Mouse (Mus musculus) neural tube, embryonic 12.5 days (tissue): ENCODE results near the gene Gm10306. TPM values are rescaled to one million over a fixed set of nuclear protein-coding genes. Genes with fewer than 3 reads are reported as not detected.

Source experiments
- ATAC-seq: fragments of 200-750 bp; cut with Nextera tagmentation; 2 replicates; pipeline ENCODE4 v1.8.0; 2017; ENCODE audit warnings: low read depth, mild to moderate bottlenecking, moderate TSS enrichment, moderate library complexity; ENCODE audit not compliant: low FRiP score
- H3K27ac ChIP-seq: fragments of 300-500 bp; sonication (generic); 2 replicates; pipeline ENCODE4 v1.5.1; 2016
- H3K27me3 ChIP-seq: fragments of 300-500 bp; sonication (generic); replicated peaks from 2 replicates; pipeline ENCODE4 v1.6.1; 2016; ENCODE audit warnings: mild to moderate bottlenecking
- H3K36me3 ChIP-seq: fragments of 300-500 bp; sonication (generic); 2 replicates; pipeline ENCODE4 v1.6.1; 2016; ENCODE audit warnings: mild to moderate bottlenecking
- H3K4me1 ChIP-seq: fragments of 300-500 bp; sonication (generic); 2 replicates; pipeline ENCODE4 v1.6.1; 2016
- H3K4me2 ChIP-seq: fragments of 300-500 bp; sonication (generic); replicated peaks from 2 replicates; pipeline ENCODE4 v1.6.1; 2016; ENCODE audit warnings: mild to moderate bottlenecking
- H3K4me3 ChIP-seq: fragments of 300-500 bp; sonication (generic); 2 replicates; pipeline ENCODE4 v1.5.1; 2016
- H3K9ac ChIP-seq: fragments of 300-500 bp; sonication (generic); 2 replicates; pipeline ENCODE4 v1.6.1; 2016; ENCODE audit warnings: mild to moderate bottlenecking
- H3K9me3 ChIP-seq: fragments of 300-500 bp; sonication (generic); 2 replicates; pipeline ENCODE4 v1.6.1; 2016; ENCODE audit warnings: mild to moderate bottlenecking
- WGBS: fragments of 180-500 bp; shearing (Covaris S2); methylation state at CpG from one replicate; pipeline ENCODE4 v1.1.7; 2016; 5-methylcytosine and 5-hydroxymethylcytosine counted together
- polyA plus RNA-seq: library from polyadenylated mRNA; unstranded; fragments of >200 nt; fragmentation: Nextera tagmentation; extraction: Ambion mirVana; gene quantifications from 2 replicates; pipeline ENCODE4 v1.2.1, GENCODE M21; 2016

Gene Gm10306
- polyA plus RNA-seq, 1 experiment from 2014 or later = not detected

DNA sequence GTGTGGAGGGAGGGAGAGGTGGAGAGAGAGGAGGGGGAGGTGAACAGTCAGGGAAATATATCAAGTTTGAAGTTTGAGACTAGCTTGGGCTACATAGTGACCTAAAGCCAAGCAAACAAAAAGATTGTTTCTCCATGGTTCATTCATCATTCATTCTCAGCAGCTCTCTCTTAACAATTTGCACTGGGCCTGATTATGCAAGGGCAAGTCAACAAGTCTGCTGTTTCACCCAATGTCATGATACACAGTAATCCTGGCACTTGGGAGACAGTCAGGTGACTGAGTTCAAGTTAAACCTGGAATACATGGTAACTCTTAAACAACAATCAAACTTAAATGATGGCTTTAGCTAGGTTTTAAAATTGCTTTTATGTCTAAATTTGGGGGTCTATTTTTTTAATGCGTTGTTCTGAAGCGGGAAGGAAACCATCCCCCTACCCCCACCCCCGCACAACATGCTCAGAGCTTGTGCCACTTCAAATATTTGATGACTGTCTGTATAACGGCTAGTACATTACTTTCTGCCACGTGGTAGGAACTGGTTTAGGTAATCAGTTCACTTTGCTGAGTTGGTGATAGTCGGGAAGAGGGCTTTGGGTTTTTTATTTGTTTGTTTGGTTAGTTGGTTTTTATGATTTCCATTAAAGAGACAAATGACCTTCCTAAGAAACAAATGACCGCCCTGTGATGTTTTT lies 5.8 kb downstream of the Gm10306 start:
- Histone ChIP-seq H3K27ac (no peak overlapping the region), H3K4me1 (no peaks in the 10 kb centered on the region), H3K27me3 (no peaks in the 10 kb centered on the region), H3K9ac (no peak overlapping the region), H3K9me3 (no peaks in the 10 kb centered on the region), H3K36me3 (no peaks in the 10 kb centered on the region), H3K4me3 (no peak overlapping the region), H3K4me2 (no peak overlapping the region)
- 77% methylated on average over 7 of the region's 7 CpGs for WGBS
- ATAC-seq = no peak

GRCm38 (mm10) chr4:94564297-94564696 lies 8.0 kb downstream of the Gm10306 start:
- Histone ChIP-seq H3K27ac (no peak overlapping the region), H3K27me3 (no peaks in the 10 kb centered on the region), H3K9ac (no peak overlapping the region), H3K4me1 (no peaks in the 10 kb centered on the region), H3K36me3 (peaks cover 6% of the 10 kb centered on the region), H3K9me3 (no peaks in the 10 kb centered on the region), H3K4me2 (no peak overlapping the region), H3K4me3 (no peak overlapping the region)
- ATAC-seq = no peak

DNA sequence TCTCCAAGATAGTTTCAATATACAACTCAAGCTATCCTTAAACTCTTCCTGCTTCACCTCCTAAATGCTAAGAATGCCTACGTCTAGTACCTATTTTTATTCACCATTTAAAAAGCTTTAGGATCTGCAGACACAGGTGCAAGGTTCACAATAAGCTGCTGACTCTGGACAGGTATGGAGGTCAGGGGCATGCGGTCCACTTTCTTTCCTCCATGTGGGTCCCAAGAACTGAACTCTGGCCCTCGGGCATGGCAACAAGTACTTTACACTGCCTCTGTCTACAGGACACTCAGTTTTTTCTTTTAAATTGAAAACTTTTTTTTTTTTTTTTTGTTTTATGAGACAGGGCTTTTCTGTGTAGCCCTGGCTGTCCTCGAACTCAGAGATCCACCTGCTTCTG lies 16.3 kb downstream of the Gm10306 start:
- H3K4me3 ChIP-seq = no peak overlapping the region
- no peaks in the 10 kb centered on the region for H3K4me1 ChIP-seq
- no peak for ATAC-seq
- 94% methylated on average over 4 of the region's 4 CpGs for WGBS
- peaks cover 32% of the 10 kb centered on the region for H3K36me3 ChIP-seq
- H3K27ac ChIP-seq = no peak overlapping the region
- no peaks in the 10 kb centered on the region for H3K9me3 ChIP-seq
- no peak overlapping the region for H3K4me2 ChIP-seq
- no peak overlapping the region for H3K9ac ChIP-seq
- no peaks in the 10 kb centered on the region for H3K27me3 ChIP-seq

DNA sequence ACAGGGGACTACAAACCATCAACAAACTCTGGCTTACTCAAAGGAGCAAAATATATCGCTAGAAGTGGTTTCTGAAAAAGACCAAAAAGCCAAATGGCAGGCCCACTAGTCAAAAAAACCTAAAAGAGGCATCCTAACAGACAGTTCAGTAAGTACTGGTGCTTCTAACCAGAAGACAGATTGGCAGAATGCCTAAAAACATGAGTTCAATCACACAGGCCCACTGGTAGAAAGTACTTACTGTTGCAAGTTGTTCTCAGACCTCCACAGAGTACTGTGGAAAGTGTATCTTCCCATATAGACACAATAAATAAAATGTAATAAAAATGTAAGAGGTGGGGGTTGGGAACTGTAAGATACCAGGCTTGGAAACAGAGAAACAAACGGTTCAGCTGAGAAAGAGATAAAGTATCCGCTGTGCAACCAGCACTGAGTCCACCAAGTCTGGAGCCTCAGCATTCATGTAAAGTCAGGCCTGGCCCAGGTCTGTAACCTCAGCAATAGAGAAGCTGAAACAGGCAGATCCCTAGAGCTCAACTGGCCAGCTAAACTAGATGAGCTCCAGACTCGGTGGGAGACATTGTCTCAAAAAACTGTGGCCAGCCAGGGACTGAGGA lies 35.5 kb downstream of the Gm10306 start:
- Histone ChIP-seq H3K4me2 (no peak overlapping the region), H3K36me3 (no peaks in the 10 kb centered on the region), H3K9me3 (no peaks in the 10 kb centered on the region), H3K27me3 (no peaks in the 10 kb centered on the region), H3K9ac (no peak overlapping the region), H3K27ac (no peak overlapping the region), H3K4me3 (no peak overlapping the region), H3K4me1 (peaks cover 3% of the 10 kb centered on the region; the same call in 1 of the 2 replicates)
- 90% methylated on average over 4 of the region's 4 CpGs for WGBS
- ATAC-seq = no peak

- Histone ChIP-seq H3K27ac (no peak overlapping the region), H3K27me3 (no peaks in the 10 kb centered on the region), H3K9me3 (no peaks in the 10 kb centered on the region), H3K4me3 (no peak overlapping the region), H3K9ac (no peak overlapping the region), H3K4me2 (no peak overlapping the region), H3K36me3 (no peaks in the 10 kb centered on the region), H3K4me1 (peaks cover 3% of the 10 kb centered on the region; the same call in 1 of the 2 replicates)
- no peak for ATAC-seq
Observed at GRCm38 (mm10) chr4:94592709-94593108, 36.4 kb downstream of the Gm10306 start.

DNA sequence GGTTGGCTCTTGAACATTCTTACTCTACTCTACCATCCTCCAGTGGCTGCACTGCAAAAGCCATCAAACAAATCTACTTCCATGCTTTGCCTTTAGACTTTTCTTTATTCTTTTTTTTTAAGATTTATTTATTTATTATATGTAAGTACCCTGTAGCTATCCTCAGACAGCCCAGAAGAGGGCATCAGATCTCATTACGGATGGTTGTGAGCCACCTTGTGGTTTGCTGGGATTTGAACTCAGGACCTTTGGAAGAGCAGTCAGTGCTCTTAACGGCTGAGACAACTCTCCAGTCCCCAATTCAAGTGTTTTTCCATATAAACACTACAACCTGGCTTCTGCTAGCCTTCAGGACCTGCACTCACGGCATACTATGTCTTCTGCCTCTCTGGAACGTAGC lies 45.0 kb downstream of the Gm10306 start:
- peaks cover 12% of the 10 kb centered on the region for H3K4me1 ChIP-seq
- H3K9me3 ChIP-seq = no peaks in the 10 kb centered on the region
- H3K9ac ChIP-seq = no peak overlapping the region
- H3K4me3 ChIP-seq = no peak overlapping the region
- ATAC-seq = no peak
- no peak overlapping the region for H3K27ac ChIP-seq
- H3K36me3 ChIP-seq = no peaks in the 10 kb centered on the region
- peak overlapping the region; percentile 73 for H3K4me2 ChIP-seq
- WGBS = 94% methylated on average over 4 of the region's 4 CpGs
- H3K27me3 ChIP-seq = no peaks in the 10 kb centered on the region

DNA sequence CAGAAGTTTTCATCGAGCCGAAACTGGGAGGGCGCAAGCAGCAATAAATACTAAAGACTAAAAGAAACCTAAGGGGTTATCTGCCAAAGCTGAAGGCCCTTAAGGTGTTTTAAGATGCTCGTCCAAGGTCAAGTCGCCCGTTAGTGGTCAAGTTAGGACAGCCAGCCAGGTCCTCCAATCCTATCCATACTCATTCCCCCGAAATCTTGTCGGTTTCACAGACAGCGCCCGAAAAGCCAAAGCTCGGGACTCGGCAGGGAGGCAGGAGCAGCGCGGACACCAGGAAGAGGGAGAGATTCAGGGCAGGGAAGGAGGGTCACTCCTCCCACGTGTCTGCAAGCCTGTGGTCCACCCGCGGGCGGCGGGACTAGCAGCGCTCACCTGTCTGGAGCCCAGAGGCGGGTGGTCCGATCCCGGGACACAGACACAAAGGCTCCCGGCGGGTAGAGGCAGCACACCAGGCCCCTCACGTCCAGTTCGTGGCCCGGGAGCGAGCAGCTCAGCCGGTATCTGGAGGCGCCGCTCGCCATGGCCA lies 46.2 kb downstream of the Gm10306 start:
- Histone ChIP-seq H3K9ac (peak overlapping the region; percentile 94), H3K36me3 (no peaks in the 10 kb centered on the region), H3K27ac (peak overlapping the region; percentile 90), H3K27me3 (no peaks in the 10 kb centered on the region), H3K4me2 (peak overlapping the region; percentile 73), H3K9me3 (no peaks in the 10 kb centered on the region), H3K4me3 (peak overlapping the region; percentile 92), H3K4me1 (peaks cover 12% of the 10 kb centered on the region)
- WGBS = 0% methylated on average over 33 of the region's 33 CpGs
- ATAC-seq = peak; percentile 87

GRCm38 (mm10) chr4:94603031-94603629 lies 46.8 kb downstream of the Gm10306 start, which contains the start of gene Plaa:
Gene Plaa, minus strand, starts transcription at chr4:94603244.
- H3K9me3 ChIP-seq = no peaks in the 10 kb centered on the region
- peak within 1 kb of the TSS; percentile 90 for H3K27ac ChIP-seq
- peak within 1 kb of the TSS; percentile 94 for H3K9ac ChIP-seq
- H3K27me3 ChIP-seq = no peaks in the 10 kb centered on the region
- H3K4me2 ChIP-seq = peak within 1 kb of the TSS; percentile 73
- ATAC-seq = peak; percentile 99
- H3K36me3 ChIP-seq = no peaks in the 10 kb centered on the region
- WGBS = under 1% methylated on average over 61 of the region's 61 CpGs
- H3K4me3 ChIP-seq = peak within 1 kb of the TSS; percentile 92
- peaks cover 12% of the 10 kb centered on the region for H3K4me1 ChIP-seq

GRCm38 (mm10) chr4:94604452-94605019 lies 48.2 kb downstream of the Gm10306 start:
- Histone ChIP-seq H3K36me3 (no peaks in the 10 kb centered on the region), H3K4me2 (peak overlapping the region; percentile 73)

DNA sequence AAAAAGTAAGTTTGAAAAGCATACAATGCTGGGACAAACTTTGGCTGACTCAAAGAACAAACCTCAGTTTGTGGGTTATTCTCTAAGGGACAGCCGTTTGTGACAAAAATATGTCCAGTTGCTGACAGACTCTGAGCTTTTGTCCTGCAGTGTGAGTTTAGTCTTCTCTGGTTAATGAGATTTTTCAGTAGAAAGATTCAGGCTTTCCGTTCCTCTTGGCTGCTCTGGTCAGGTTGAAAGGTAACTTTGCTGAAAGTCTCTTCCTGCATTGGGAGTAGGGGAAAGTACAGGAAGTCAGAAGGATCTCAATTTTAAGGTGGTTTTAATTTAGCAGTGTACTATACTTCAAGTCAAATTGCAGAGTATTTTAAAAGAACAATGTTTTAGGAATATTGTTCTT lies 49.2 kb downstream of the Gm10306 start:
- Histone ChIP-seq H3K4me1 (peaks cover 12% of the 10 kb centered on the region), H3K4me3 (no peak overlapping the region), H3K27me3 (no peaks in the 10 kb centered on the region), H3K4me2 (no peak overlapping the region), H3K27ac (no peak overlapping the region), H3K9ac (no peak overlapping the region), H3K36me3 (no peaks in the 10 kb centered on the region), H3K9me3 (no peaks in the 10 kb centered on the region)
- WGBS = 94% methylated on average over 2 of the region's 2 CpGs
- ATAC-seq = no peak

More at GRCm38 (mm10) chr4:94604452-94605019, 48.2 kb downstream of the Gm10306 start:
- no peak overlapping the region for H3K27ac ChIP-seq
- ATAC-seq = no peak
- peaks cover 12% of the 10 kb centered on the region for H3K4me1 ChIP-seq
- no peaks in the 10 kb centered on the region for H3K27me3 ChIP-seq
- H3K9ac ChIP-seq = no peak overlapping the region
- 85% methylated on average over 2 of the region's 2 CpGs for WGBS
- H3K9me3 ChIP-seq = no peaks in the 10 kb centered on the region
- H3K4me3 ChIP-seq = no peak overlapping the region
